Mouse (Mus musculus) cerebellum, postnatal 36 days (tissue): ENCODE measurements around the gene Hcrtr2.

Experiments used
- DNase-seq, 2 experiments: peaks; one replicate each; pipeline ENCODE4 v3.0.0; 2021 to 2022; ENCODE audit warnings: mixed read lengths in 2 of 2

Gene Hcrtr2

GRCm38 (mm10) chr9:76234899-76235298, 88.8 kb downstream of the Hcrtr2 start:
- no peak for DNase-seq

- no peak for DNase-seq
These were observed 93.3 kb downstream of the Hcrtr2 start for GRCm38 (mm10) chr9:76230400-76230799.

- DNase-seq: peak; percentile 38 to 54
These were observed 106.3 kb downstream of the Hcrtr2 start for GRCm38 (mm10) chr9:76217178-76217975.

- DNase-seq: no peak
These were observed 109.0 kb downstream of the Hcrtr2 start for GRCm38 (mm10) chr9:76214678-76215077.

GRCm38 (mm10) chr9:76213557-76213956, 110.1 kb downstream of the Hcrtr2 start, which contains the start of gene Gfral:
Gfral (minus strand) TSS chr9:76213657.
- DNase-seq: no peak

GRCm38 (mm10) chr9:76196917-76197316, 126.7 kb downstream of the Hcrtr2 start:
- no peak for DNase-seq

- no peak for DNase-seq
These were observed 144.4 kb downstream of the Hcrtr2 start for GRCm38 (mm10) chr9:76179221-76179620.
